Mouse (Mus musculus) CH12.LX (cell line): ENCODE measurements around the gene Gm11042. TPM values are rescaled to one million over a fixed set of nuclear protein-coding genes. Genes with fewer than 3 reads are reported as not detected.
A peak's percentile ranks its signal among the peaks of the same experiment; 100 is the strongest.

Source experiments
- DNase-seq: peaks from one replicate; pipeline ENCODE4 v3.0.0-alpha.2; 2013; ENCODE audit errors: extremely low read depth
- H3K27ac ChIP-seq: 2 replicates; pipeline ENCODE4 v1.5.1; 2012; ENCODE audit warnings: low read depth, mild to moderate bottlenecking, control low read depth, moderate library complexity; ENCODE audit not compliant: insufficient read depth
- H3K27me3 ChIP-seq: replicated peaks from 2 replicates; pipeline ENCODE3; 2012; ENCODE audit warnings: inconsistent platforms
- H3K36me3 ChIP-seq, 2 experiments: replicated peaks in 1 of 2; 2 replicates each; pipeline versions ENCODE3 to v1.6.1; 2012; ENCODE audit warnings: inconsistent platforms in 1 of 2, low read length in 1 of 2, mild to moderate bottlenecking in 1 of 2, mixed read lengths in 1 of 2, moderate library complexity in 1 of 2; ENCODE audit not compliant: control insufficient read depth in 1 of 2, insufficient read depth in 1 of 2
- H3K4me1 ChIP-seq, 2 experiments: 2 replicates each; pipeline ENCODE4 v1.6.1; 2012; ENCODE audit warnings: inconsistent platforms in 1 of 2, moderate library complexity in 1 of 2; ENCODE audit not compliant: insufficient read depth in 2 of 2, control insufficient read depth in 1 of 2
- H3K4me2 ChIP-seq: 2 replicates; pipeline ENCODE4 v1.6.1; 2012; ENCODE audit warnings: low read depth, mild to moderate bottlenecking, control low read depth; ENCODE audit not compliant: poor library complexity, insufficient read depth, severe bottlenecking
- H3K4me3 ChIP-seq, 3 experiments: fragments of 150-350 bp in 1 of 3; sonication (generic) in 1 of 3; replicated peaks in 1 of 3; 2 replicates each; pipeline versions ENCODE3 to v1.5.1; 2011 to 2012; ENCODE audit warnings: low read depth in 2 of 3, low read length in 2 of 3, mild to moderate bottlenecking in 2 of 3, moderate library complexity in 2 of 3, control low read depth in 1 of 3, improper control_type of control experiment in 1 of 3, inconsistent platforms in 1 of 3, mixed read lengths in 1 of 3; ENCODE audit not compliant: poor library complexity in 1 of 3
- H3K79me2 ChIP-seq: replicated peaks from 2 replicates; pipeline ENCODE4 v1.6.1; 2012; ENCODE audit warnings: mild to moderate bottlenecking, moderate library complexity; ENCODE audit not compliant: control insufficient read depth, poor library complexity, insufficient read depth, severe bottlenecking; ENCODE audit errors: extremely low read depth
- H3K9ac ChIP-seq: 2 replicates; pipeline ENCODE4 v1.6.1; 2012; ENCODE audit warnings: low read depth, mild to moderate bottlenecking, control low read depth, moderate library complexity; ENCODE audit not compliant: insufficient read depth
- H3K9me3 ChIP-seq: replicated peaks from 2 replicates; pipeline ENCODE3; 2012; ENCODE audit warnings: low read length, inconsistent platforms, mixed read lengths
- CHD1 ChIP-seq: IDR thresholded peaks from 2 replicates; pipeline ENCODE4 v1.6.1; 2012; ENCODE audit warnings: low read depth, low read length, improper control_type of control experiment, inconsistent platforms
- CHD2 ChIP-seq: IDR thresholded peaks from 2 replicates; pipeline ENCODE4 v1.6.1; 2011; ENCODE audit warnings: low read length, improper control_type of control experiment
- CTCF ChIP-seq, 2 experiments: IDR thresholded peaks in 1 of 2; conservative IDR thresholded peaks in 1 of 2; 2 replicates each; pipeline ENCODE4 v1.5.1; 2011 to 2012; ENCODE audit warnings: low read depth in 2 of 2, low read length in 2 of 2, improper control_type of control experiment in 1 of 2, inconsistent platforms in 1 of 2, mild to moderate bottlenecking in 1 of 2, moderate library complexity in 1 of 2
- ELF1 ChIP-seq: IDR thresholded peaks from 2 replicates; pipeline ENCODE4 v1.6.1; 2014; ENCODE audit warnings: low read depth, mild to moderate bottlenecking, inconsistent platforms, low read length, improper control_type of control experiment
- ETS1 ChIP-seq: conservative IDR thresholded peaks from 2 replicates; pipeline ENCODE4 v1.6.1; 2012; ENCODE audit warnings: low read depth, mild to moderate bottlenecking, inconsistent platforms, low read length, improper control_type of control experiment, moderate library complexity
- GABPA ChIP-seq: IDR thresholded peaks from 2 replicates; pipeline ENCODE4 v1.6.1; 2012; ENCODE audit warnings: low read depth, low read length, improper control_type of control experiment, inconsistent platforms; ENCODE audit not compliant: insufficient replicate concordance
- HCFC1 ChIP-seq: IDR thresholded peaks from 2 replicates; pipeline ENCODE4 v1.6.1; 2012; ENCODE audit warnings: low read depth, mild to moderate bottlenecking, inconsistent platforms, low read length, improper control_type of control experiment
- JUN ChIP-seq: IDR thresholded peaks from 2 replicates; pipeline ENCODE4 v1.6.1; 2011; ENCODE audit warnings: low read depth, mild to moderate bottlenecking, low read length, improper control_type of control experiment, moderate library complexity; ENCODE audit not compliant: insufficient read depth
- KAT2A ChIP-seq: IDR thresholded peaks from 2 replicates; pipeline ENCODE4 v1.6.1; 2012; ENCODE audit warnings: low read length, improper control_type of control experiment, inconsistent platforms; ENCODE audit not compliant: insufficient replicate concordance
- MAZ ChIP-seq: IDR thresholded peaks from 2 replicates; pipeline ENCODE4 v1.6.1; 2012; ENCODE audit warnings: low read depth, mild to moderate bottlenecking, inconsistent platforms, low read length, improper control_type of control experiment, moderate library complexity
- MYC ChIP-seq: IDR thresholded peaks from 2 replicates; pipeline ENCODE4 v1.6.1; 2011; ENCODE audit warnings: low read depth, mild to moderate bottlenecking, improper control_type of control experiment, low read length
- PAX5 ChIP-seq: IDR thresholded peaks from 2 replicates; pipeline ENCODE4 v1.6.1; 2012; ENCODE audit warnings: low read length, inconsistent platforms, mixed read lengths
- POLR2AphosphoS2 ChIP-seq: IDR thresholded peaks from 2 replicates; pipeline ENCODE4 v1.6.1; 2011; ENCODE audit warnings: low read depth, low read length, improper control_type of control experiment
- RAD21 ChIP-seq: IDR thresholded peaks from 2 replicates; pipeline ENCODE4 v1.6.1; 2011; ENCODE audit warnings: low read depth, mild to moderate bottlenecking, low read length, improper control_type of control experiment, moderate library complexity
- SMC3 ChIP-seq: IDR thresholded peaks from 2 replicates; pipeline ENCODE4 v1.6.1; 2011; ENCODE audit warnings: low read depth, low read length, improper control_type of control experiment
- TCF12 ChIP-seq: IDR thresholded peaks from 2 replicates; pipeline ENCODE4 v1.6.1; 2014; ENCODE audit warnings: low read depth, mild to moderate bottlenecking, inconsistent platforms, low read length, improper control_type of control experiment
- UBTF ChIP-seq: IDR thresholded peaks from 2 replicates; pipeline ENCODE4 v1.6.1; 2012; ENCODE audit warnings: low read depth, mild to moderate bottlenecking, inconsistent platforms, low read length, improper control_type of control experiment, moderate library complexity
- ZC3H11A ChIP-seq: IDR thresholded peaks from 2 replicates; pipeline ENCODE4 v1.6.1; 2012; ENCODE audit warnings: low read depth, mild to moderate bottlenecking, inconsistent platforms, low read length, improper control_type of control experiment
- ZKSCAN1 ChIP-seq: IDR thresholded peaks from 2 replicates; pipeline ENCODE4 v1.6.1; 2012; ENCODE audit warnings: low read depth, inconsistent platforms, low read length, improper control_type of control experiment, borderline replicate concordance
- ZMIZ1 ChIP-seq: IDR thresholded peaks from 2 replicates; pipeline ENCODE4 v1.6.1; 2012; ENCODE audit warnings: low read depth, mild to moderate bottlenecking, inconsistent platforms, low read length, improper control_type of control experiment
- dilution Hi-C: fragments of 300-500 bp; cut with MboI; formaldehyde crosslinking; loops from 2 replicates; pipeline ENCODE4 v1.14.3; 2020; ENCODE audit warnings: low sequenced_read_pairs; ENCODE audit not compliant: extremely low pct_unique_long_range_greater_than_20kb, extremely low pct_ligation_motif_present
- in situ Hi-C: fragments of 300-500 bp; cut with MboI; formaldehyde crosslinking; loops from 3 replicates; pipeline ENCODE4 v1.14.3; 2019; ENCODE audit warnings: low sequenced_read_pairs, low pct_ligation_motif_present, low pct_unique_long_range_greater_than_20kb, mixed read lengths
- polyA plus RNA-seq: library from polyadenylated mRNA; unstranded; fragments of >175 nt; gene quantifications from 2 replicates; pipeline ENCODE4 v1.2.1, GENCODE M21; 2012; ENCODE audit warnings: low read depth; ENCODE audit not compliant: insufficient read length
- total RNA-seq, 2 experiments: library from RNA; depleted of rRNA; stranded (reverse); fragments of 300-350 nt in 1 of 2; fragments of >200 nt in 1 of 2; gene quantifications; 2 replicates each; pipeline ENCODE4 v1.2.3; 2012 to 2014

Gene Gm11042
- total and polyA plus RNA-seq, 3 experiments: not detected

GRCm38 (mm10) chr12:74284020-74284684 is 32.0 kb downstream of the Gm11042 start:
- no peak overlapping the region for H3K27ac ChIP-seq
- no peaks in the 10 kb centered on the region for H3K36me3 ChIP-seq
- TF ChIP-seq CHD1: no peak
- TF ChIP-seq TCF12: no peak
- no peak for TF ChIP-seq KAT2A
- TF ChIP-seq PAX5: no peak
- TF ChIP-seq CHD2: no peak
- no peak for TF ChIP-seq UBTF
- H3K9ac ChIP-seq: no peak overlapping the region
- no peak overlapping the region for H3K4me3 ChIP-seq
- dilution Hi-C loops: no loop called here
- no peaks in the 10 kb centered on the region for H3K9me3 ChIP-seq
- no peak for DNase-seq
- peaks cover 4 to 18% of the 10 kb centered on the region in 2 experiments; a peak in 3 of 4 replicates for H3K4me1 ChIP-seq
- H3K27me3 ChIP-seq: no peaks in the 10 kb centered on the region
- H3K4me2 ChIP-seq: no peak overlapping the region
- in situ Hi-C loops: loop anchor here (25.0 kb wide), 1 partner anchor 272 kb away; no protein-coding TSS in a partner anchor
- no peaks in the 10 kb centered on the region for H3K79me2 ChIP-seq

GRCm38 (mm10) chr12:74282846-74283245 is 33.3 kb downstream of the Gm11042 start:
- H3K4me1 ChIP-seq: peaks cover 4 to 18% of the 10 kb centered on the region in 2 experiments; a peak in 3 of 4 replicates
- H3K36me3 ChIP-seq: no peaks in the 10 kb centered on the region
- dilution Hi-C loops (no loop called here), in situ Hi-C loops (loop anchor here (25.0 kb wide), 1 partner anchor 271 kb away; no protein-coding TSS in a partner anchor)
- no peak overlapping the region for H3K4me3 ChIP-seq
- H3K27me3 ChIP-seq: no peaks in the 10 kb centered on the region
- peak; percentile 18 for DNase-seq
- H3K79me2 ChIP-seq: no peaks in the 10 kb centered on the region
- no peak overlapping the region for H3K27ac ChIP-seq
- H3K4me2 ChIP-seq: peak overlapping the region; percentile 29; the same call in 1 of the 2 replicates
- no peak overlapping the region for H3K9ac ChIP-seq
- TF ChIP-seq MAZ (no peak), ZMIZ1 (no peak), RAD21 (no peak), CTCF (conservative IDR thresholded peaks at IDR 0.05 in 1 of 2, IDR thresholded peaks at IDR 0.05 in 1 of 2; ENCODE audit: low read depth in 2 of 2, low read length in 2 of 2) (no peak), SMC3 (no peak), POLR2AphosphoS2 (no peak), ZC3H11A (no peak), ZKSCAN1 (no peak), CHD2 (no peak), ETS1 (no peak), HCFC1 (no peak), JUN (no peak), GABPA (no peak), MYC (no peak), CHD1 (no peak), ELF1 (no peak), TCF12 (no peak)
- no peaks in the 10 kb centered on the region for H3K9me3 ChIP-seq
